Mouse (Mus musculus): ENCODE data around the gene Mettl7b.
"Not testable (repeated sequence)": the region's sequence is repeated elsewhere in the genome, so short reads cannot be mapped to it uniquely, and the experiment has no call there.

The Mettl7b gene

DNA sequence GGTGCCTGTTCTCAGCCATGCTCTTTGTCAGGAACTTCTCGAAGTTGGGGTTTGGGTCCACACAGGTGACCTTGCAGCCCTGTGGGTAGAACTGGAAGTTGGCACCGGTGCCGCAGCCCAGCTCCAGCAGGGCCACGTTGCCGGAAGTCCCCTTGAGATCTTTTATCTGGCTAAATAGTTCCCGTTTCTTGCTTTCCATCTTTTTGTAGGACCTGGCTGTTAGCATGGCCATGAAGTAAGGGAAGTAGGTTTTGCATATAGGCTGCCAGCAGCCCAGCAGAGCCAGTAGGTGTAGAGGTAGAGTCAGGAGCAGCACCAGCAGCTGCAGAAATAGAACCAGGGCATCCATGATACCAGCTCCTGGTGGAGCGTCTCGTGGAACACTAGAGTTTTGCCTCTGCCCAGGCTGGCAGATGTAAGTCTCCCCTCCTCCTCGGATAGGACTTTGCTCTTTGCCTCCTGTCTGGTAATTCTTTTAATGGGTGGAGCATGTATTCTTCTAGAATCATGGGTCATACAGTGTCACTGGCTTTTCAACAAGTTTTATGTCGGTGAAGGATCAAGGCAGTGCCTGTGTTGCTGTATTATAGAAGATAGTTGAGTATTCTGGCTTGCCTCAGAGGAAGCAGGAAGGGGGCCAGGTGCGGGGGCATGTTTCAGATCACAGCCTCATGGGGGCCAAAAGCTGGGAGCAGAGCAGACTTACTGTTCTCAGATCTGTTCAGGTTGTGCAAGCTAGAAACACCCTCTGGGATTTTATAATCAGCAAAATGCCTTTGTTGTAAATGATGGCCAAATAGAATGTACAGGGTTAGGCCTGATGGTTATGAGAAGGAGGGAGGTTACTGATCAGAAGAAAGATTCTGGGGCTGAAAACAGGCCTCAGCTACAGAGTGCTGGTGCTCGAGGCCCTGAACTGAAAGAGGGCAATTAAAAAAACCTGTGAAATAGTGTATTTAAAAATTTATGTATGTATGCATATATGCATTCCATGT lies at the start of gene Mettl7b:
Gene Mettl7b (minus strand): TSS at position 399 of the 995 bp plus-strand sequence.
- DNase-seq (ENCODE audit: low spot score) = no peak

DNA sequence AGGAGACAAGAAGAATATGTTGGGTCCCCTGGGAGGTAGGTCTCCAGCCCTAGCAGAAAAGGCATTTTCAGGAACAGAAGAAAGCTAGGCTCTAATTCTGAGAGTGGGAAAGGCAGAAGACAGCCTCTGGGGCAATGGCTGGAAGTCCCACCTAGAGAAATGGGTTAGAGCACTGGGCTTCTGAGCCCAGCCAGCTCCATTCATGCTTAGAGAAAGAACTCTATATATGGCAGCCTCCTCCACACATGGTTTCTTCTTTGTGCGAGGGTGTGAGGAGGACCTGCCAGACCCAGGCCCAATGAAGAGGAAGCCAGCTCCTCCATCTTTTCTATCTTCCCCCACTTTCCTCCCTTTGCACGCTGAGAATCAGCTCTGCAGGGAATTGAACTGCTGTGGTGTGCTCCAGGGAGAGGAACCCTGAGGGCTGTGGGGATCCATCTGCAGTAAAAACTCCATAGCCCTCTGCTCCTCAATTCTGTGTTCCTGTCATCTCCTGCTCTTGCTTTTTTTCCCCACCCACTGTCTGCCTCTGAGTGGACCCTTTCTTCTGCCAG lies 49.6 kb upstream of the Mettl7b start, which contains the start of gene Olfr763:
Gene Olfr763 (plus strand): TSS at position 504 of the 554 bp plus-strand sequence.
- no peak for DNase-seq (ENCODE audit: low spot score)

DNA sequence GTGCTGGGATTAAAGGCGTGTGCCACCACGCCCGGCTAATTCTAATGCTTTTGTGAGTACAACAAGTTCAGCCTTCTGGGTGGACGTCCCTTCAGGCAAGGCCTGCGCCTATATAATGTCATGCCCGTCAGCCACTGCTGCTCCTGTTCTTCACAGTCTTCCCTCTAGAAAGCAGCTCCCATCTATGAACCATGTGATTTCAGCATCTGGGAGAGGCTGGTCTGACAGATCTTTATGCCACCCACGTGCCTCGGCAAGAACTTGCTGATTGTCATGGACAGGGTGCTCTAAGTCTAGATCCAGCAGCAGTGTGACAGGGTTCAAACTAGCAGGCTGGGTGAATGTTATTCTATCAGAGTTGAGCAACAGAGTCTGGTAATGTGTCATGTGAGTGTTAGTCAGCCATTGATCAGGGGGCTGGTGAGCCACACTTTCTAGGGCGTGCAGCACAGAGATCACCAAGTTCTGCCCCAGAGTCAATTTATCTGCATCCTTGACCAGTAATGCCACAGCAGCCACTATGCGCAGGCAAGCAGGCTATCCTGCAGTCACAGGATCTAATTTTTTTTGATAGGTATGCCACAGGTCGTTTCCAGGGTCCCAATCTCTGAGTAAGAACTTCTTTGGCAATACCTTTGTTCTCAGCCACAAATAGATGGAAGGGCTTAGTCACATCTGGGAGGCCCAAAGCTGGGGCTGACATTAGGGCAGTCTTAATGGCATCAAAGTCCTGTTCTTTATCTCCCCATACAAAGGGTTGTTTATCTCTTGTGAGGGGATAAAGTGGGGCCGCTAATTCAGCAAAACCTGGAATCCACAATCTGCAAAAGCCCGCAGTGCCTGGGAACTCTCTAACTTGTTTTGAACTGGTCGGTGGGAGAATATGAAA lies 43.5 kb upstream of the Mettl7b start:
- DNase-seq (ENCODE audit: low spot score) = no peak

DNA sequence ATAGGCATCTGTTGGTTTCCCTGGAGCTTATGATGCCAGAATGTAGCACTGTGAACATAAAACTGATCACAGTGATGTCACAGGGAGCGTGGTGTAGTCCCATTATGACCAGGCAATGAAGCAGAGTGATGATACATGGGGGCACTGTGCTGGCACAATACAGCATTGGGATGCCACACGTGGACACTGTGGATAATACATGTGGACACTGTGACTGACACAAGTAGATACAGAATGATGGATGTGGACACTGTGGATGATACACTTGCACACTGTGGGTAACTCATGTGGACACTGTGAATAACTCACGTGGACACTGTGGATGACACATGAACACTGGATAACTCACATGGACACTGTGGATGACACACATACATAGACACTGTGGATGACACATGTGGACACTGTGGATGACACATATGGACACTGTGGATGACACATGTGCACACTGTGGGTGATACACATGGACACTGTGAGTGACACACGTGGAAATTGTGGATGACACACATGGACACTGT lies 35.8 kb upstream of the Mettl7b start:
- no peak for DNase-seq (ENCODE audit: low spot score)

DNA sequence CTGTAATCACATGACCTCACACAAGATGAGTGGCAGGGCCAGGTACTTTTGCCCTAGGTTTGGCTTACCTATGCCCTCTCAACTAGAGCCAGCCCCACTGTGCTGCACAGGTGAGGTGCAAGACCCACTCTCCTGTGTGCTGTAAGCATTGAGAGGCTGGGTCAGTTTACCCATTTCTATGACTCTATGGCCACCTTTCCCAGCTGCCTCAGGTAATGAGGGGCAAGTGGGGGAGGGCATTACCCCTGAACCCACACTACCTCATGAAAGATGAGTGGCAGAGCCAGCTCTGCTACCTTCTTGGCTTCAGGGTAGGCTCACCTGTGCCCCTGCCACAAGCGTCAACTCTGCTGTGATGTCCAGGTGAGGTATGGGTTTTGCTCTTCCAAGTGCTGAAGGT lies 35.0 kb upstream of the Mettl7b start:
- no peak for DNase-seq (ENCODE audit: low spot score)

DNA sequence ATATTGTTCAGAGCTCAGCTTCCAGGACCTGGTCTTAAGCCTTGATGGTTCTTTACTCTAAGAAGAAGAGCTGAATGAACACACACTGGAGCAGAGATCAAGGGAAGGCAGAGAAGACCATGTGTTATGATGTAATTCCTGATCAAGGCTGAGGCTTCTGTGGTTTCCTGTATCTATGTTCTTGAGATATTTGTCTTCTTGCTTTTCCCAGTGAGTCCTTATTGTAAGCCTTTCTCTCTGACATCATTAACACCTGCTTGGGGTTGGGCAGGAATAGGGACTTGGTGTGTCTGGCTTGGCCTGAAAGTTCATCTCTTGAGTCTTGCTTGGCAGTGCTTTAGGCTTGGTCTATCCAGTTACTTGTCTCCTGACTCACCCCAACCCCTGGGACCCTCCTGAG lies 30.2 kb upstream of the Mettl7b start:
- no peak for DNase-seq (ENCODE audit: low spot score)

DNA sequence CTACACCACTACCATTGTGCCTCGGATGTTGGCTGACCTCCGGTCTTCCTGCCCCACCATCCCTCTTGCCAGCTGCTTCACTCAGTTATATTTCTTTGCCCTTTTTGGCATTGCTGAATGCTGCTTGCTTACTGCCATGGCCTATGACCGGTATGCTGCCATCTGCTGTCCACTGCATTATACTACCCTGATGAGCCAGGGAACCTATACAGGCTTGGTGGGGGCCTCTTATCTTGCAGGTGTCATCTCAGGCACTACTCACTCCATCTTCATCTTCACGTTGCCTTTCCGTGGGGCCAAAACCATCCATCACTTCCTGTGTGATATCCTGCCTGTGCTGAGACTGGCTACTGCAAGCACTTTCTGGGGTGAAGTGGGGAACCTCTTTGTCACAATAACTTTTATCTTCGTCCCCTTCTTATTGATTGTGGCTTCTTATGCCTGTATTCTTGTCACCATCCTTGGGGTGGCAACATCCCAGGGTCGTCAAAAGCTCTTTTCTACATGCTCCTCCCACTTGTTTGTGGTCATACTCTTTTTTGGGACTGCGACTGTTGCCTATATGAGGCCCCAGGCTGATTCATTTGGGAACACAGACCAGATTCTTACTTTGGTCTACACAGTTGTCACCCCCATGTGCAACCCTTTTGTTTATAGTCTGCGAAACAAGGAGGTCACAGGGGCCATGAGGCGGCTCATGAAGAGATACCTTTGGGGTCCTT lies 29.5 kb upstream of the Mettl7b start:
- not testable (repeated sequence) for DNase-seq (ENCODE audit: low spot score)

DNA sequence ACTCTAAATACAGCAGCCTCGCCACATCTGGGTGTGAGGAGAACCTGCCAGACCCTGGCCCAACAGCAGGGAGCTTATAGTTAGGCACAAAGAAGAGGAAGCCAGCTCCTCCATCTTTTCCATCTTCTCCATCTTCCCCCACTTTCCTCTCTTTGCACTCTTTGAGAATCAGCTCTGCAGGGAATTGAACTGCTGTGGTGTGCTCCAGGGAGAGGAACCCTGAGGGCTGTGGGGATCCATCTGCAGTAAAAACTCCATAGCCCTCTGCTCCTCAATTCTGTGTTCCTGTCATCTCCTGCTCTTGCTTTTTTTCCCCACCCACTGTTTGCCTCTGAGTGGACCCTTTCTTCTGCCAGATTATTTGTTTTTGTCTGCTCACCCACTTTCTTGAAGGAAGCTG lies 28.3 kb upstream of the Mettl7b start, which contains the start of gene Olfr9:
Gene Olfr9 (plus strand): TSS at position 301 of the 400 bp plus-strand sequence.
- DNase-seq (ENCODE audit: low spot score) = not testable (repeated sequence)

DNA sequence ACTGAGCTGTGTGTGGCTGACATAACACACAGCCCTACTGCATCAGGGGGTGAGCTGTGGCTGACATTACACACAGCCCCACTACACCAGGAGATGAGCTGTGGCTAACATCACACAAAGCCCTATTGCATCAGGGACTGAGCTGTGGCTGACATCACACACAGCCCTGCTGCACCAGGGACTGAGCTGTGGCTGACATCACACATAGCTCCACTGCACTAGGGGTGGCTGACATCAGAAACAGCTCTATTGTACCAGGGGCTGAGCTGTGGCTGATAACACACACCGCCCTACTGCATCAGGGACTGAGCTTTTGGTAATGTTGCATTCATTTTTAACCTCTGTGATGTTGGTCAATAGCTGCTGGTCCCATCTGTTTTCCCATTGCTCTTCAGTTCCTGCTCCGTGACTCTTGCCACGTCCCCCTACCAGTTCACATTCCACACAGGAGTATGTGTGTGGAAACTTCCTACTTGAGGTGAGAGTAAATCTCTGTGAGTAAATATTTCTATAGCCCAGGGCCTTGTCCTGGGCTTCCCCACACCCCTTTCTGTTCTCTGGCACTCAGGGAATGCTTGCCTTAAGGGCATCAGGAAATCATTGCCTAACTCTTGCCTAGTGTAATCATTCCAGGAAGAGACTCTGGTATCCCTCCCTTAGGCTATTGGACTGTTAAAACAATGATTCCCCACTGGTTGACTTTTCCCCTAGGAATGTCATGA lies 20.0 kb upstream of the Mettl7b start:
- DNase-seq (ENCODE audit: low spot score) = peak; percentile 42

DNA sequence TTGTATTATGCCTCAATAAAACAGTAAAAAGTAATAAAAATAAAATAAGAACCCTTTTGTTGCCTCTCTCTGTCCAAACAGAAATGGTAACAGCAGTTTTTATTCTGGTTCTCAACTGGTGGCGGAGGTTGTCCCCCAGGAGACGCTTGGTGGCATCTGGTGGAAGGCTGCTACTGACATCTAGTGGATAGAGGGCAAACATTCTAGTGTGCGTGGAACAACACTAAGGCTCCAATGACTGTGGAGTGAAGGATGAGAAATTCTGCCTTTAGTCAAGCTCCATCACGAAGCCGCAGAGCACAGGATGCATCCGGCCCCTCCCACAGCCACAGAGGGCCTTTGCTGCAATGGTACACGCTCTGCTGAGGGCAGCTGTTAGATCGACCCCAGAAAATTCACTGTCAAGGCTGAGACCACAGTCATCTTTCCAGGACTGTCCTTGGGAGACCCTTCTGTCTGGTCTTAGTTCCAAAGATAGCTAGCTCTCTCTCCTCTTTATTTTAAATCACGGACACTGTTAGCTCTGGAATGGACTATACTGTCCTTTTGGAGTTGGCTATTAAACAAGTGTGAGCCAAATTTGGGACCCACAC lies 16.8 kb upstream of the Mettl7b start:
- DNase-seq (ENCODE audit: low spot score) = peak; percentile 91

DNA sequence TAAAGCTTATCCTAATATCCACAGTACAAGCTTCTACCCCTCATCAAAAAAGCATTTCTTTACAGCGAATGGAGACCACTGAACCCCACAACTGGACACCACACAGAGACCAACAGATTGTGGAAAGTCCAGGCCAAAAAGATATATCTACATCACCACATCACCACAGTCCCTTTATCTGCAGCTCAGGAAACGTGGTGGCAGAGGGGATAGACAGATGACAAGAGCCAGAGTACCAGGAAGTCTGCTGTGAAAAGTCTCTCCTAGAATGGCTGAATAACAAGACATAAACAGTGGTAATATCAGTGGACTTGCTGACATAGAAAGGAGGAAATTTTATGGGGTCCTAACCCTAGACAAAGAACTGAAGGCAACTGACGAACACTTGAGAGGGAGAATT lies 15.6 kb upstream of the Mettl7b start:
- DNase-seq (ENCODE audit: low spot score) = no peak

DNA sequence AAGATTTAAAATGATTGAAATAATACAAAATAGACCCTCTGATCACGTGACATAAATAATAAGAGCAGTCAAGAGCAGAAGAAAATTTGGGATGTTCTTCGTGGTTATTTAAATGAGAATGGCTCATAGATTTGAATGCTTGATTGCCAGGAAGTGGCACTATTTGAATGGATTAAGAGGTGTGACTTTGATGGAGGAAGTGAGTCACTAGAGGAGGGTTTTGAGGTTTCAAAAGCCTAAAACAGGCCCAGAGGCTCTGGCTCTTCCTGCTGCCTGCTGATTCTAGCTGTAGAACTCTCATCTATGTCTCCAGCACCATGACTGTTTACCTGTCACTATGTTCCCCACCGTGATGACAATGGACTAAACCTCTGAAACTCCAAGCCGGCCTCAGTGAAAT lies 12.1 kb upstream of the Mettl7b start:
- no peak for DNase-seq (ENCODE audit: low spot score)

DNA sequence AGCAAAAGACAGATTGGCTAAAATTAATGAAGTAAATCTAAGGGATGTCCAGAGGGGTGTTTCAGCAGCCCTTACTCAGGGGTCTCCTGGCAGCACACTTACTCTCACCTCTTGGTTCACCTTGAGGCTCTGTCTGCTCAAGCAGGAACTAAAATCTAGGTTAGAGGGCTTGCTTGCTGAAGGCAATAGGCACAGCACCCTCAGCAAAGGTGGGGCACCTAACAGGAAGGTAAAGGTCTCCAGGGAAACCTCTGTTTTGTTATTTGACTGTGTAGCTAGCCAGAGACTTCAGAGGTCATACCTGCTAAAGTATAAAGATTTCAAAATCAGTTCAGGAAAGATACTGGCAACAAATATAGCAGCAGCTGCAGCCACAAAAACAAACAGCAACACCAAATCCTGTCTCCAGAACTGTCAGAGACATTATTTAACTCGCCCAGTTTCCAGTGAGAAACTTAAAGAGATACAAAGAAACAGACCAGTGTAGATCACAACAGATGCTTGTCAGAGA lies 10.0 kb upstream of the Mettl7b start:
- DNase-seq (ENCODE audit: low spot score) = no peak

DNA sequence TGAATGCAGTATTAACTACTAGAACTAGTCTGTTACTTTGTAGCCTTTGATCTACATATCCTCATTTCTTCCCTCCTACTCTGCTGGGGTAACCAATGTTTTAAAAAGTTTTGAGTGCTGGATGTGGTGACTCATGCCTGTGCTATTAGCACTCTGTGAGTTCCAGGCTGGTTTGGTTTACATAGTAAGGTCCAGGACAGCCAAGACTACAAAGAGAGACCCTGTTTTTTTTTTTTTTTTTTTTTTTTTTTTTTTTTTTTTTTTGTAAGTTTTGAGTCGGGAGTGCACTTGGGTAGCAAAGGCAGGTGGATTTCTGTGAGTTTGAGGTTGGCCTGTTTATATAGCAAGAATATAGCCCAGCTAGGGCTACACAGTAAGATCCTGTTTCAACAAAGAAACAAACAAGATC lies 7.6 kb upstream of the Mettl7b start:
- no peak for DNase-seq (ENCODE audit: low spot score)

DNA sequence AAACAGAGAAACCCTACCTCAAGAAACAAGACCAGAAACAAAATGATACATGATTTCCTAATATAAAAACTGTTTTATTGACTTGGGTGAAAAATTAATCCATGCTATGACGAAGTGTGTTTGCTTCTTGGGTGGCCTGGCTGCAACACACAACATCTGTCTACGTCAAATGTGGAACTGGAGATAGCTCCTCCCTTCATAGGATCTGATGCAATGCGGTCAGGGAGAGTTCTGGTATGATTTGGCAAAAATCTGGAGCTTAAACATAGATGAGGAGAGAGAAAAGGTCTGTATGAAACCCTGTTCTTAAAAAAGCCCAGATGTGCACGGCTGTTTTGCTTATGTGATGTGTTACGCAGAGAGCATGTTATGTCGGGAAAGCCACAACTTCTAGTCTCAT lies 5.1 kb upstream of the Mettl7b start:
- no peak for DNase-seq (ENCODE audit: low spot score)

DNA sequence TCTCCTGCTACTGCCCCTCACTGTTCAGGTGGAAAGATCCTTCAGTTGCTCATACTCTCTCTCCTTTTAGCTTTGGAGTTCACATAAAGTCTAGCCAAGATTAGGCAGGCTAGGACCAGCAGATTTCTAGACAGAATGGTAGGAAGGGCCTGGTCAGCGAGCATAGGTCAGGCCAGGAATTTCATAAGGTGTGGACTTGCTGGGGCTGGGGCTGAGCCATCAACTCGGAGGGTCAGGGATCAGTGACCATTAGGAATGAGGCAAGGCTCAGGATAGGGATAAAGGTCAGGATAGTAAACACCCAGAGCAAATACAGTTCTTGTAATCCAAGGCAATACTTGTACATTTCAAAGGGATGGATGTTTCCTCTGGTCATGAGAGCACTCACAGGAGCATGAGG lies 4.2 kb upstream of the Mettl7b start:
- DNase-seq (ENCODE audit: low spot score) = no peak

DNA sequence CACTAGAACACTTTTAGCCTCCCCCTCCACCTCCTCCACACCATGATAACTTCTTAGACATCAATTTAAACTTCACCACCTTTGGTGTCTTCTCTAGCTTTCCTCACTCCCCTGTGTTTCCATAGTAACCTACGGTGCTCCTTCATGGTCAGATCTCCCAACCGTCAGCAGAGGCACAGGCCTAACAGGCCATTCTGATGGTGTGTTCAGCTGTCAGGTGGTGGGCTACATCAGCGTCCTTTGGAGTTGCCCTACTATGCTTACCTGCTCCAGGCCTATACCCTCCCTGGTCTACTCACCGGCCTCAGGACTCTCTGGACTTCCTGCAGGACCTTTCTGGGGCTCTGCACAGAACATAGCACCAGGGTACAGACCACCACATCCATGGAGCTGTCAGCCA lies 646 bp downstream of the Mettl7b start:
- DNase-seq (ENCODE audit: low spot score) = no peak

DNA sequence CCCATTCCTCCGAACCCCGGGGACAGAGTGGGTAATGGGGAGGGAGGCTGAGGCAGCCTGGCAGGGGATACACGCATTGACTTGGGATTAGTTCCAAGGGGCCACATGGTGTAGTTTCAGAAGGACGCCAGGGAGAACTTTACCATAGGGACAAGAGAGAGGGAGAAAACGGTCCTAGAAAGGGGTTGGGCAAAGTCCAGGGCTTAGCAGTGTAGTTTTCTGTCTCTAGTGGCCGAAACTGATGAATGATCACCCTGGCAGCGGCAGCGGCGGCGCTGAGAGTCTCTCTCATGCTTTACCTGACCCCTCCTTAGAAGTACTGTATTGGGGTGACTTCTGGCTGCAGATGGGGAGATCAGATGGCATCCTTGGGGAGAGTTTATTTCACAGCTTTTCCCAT lies 2.4 kb downstream of the Mettl7b start:
- DNase-seq (ENCODE audit: low spot score) = no peak

DNA sequence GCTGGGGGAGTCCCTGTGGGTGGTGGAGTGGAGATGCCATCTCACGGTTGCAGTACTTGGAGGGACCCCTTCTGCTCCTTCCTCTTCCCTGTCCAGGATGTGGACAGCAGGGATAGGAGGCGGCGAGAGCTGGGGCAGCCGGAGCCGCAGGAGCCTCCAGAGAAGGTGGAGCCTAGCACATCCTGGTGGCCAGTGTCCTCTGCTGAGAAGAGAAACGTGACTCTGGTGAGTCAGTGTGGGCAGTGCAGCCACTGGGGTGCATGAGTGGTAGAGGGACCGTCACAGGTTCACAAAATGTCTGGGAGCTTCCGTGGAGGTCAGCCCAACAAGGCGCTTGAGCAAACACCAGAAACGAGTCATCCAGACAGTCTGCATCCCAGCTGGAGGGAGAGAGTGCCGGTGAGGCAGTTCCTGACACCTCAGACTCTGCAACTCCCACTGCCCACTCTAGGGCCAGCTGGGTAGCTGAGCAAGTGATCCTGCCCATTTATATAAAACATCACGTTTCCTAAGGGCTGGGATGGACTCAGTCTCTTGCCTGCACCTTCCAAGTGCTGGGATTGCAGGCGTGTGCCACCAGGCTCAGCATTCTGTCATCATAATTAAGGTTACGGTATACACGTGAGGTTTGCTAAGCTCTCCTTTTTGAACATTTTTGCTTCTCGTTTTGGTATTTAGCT lies 10.4 kb downstream of the Mettl7b start:
- no peak for DNase-seq (ENCODE audit: low spot score)
